Mouse (Mus musculus): Measurements from ENCODE around the gene Mysm1.
A peak's percentile ranks its signal among the peaks of the same experiment; 100 is the strongest.

Gene Mysm1

DNA sequence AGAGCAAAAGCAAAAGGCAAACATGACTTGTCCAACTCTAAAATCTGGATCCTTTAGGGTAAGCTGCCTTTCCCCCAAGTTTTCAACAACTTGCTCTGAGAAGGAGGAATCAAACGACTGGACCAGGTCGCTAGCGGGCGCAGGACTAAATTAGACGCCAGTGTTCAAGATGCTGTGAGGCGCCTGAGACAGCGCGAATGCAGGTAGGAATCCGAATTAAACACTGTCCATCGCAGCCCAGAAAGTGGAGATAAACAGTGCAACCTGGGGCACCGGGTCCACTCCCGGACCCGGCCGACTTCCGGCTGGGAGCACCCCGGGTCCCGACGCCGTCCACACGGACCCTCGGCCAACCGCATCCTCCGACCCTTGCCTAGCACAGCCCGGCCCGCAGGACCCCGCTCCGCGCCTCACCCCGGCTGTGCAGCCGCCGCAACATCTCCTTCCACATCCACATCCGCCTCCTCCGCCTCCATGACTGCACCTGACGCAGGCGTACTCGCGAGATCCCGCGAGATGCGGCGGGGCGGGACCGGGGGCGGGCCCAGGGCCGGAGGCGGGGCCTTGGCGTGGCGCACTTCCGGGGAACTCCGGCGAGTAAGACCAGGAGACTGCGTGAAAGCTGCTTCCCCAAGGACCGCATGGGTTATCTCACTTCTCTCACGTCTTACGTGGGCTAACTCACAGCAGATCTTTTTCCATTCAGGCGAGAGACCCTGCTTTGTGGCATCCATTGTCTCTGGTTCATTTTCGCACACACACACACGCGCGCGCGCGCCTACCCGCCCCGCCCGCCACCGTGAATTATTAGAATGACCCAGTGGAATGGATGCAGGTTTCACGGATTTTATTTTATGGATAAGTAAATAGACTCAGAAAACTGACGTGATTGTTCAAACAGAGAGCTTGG is at the start of gene Mysm1:
Gene Mysm1, minus strand, starts transcription at position 511 of the 910 bp plus-strand sequence.
- DNase-seq (ENCODE audit: low spot score in 2 of 2): peak; percentile 88 to 97

DNA sequence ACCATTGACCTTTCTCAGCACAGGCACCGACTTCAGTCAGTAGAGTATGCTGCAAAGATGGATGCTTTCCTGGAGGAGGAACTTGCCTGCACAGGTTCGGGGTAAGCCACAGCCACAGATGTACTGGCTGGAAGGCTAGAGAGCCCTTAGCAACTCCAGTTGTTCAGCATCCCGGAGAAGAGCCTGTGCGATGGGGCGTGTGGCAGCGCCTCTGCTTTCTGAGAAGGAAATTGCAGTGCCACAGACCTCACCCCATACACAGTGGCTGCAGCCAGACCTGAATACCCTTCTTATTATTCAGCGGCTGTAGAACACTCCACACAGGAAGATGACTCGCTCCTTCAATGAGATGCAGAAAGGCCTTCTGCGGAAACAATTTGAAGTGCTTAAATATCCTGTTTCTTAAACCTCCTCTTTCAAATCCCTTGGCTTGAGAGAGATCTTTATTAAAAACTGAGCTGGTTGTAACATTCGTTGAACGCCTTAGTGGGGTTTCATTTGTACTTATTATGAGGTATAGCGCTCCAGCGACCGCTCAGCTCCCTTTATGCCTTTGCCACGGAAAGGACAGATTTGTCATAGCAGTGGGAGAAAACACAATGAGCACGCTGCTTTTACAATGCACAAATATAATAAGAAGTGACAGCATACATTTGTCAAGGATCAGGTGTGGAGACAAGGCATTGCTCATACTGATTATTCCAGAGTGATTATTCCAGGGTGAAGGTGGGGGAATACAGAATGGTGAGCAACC is 47.1 kb upstream of the Mysm1 start:
- DNase-seq (ENCODE audit: low spot score in 2 of 2): no peak

DNA sequence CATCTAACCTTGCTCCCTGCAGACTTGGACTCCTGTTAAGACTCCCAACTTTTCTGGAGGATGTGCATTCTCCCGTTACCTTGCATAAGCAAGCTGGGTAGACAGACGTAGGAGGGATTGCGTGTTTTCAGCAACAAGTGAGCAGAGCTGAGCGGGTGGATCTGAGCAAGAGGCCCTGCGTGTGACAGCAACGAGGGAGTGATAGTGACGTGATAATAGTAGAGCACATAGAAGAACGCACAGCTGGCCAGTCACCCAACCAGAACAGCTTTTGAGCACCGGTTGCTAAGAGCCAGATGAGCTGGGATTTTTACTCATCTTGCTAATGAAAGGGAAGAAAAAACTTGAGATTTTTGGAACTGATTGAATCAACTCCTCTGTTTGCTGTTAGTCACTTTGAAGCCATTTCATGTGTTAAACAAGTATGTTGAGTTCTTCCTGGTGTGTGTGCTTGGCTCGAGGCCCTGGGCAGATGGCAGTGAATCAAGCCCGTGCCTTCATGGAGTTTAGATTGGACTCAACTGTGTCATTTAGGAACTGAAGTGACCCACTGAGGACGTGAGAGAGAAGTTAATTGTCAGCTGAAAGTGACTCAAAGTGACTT is 44.6 kb upstream of the Mysm1 start:
- DNase-seq (ENCODE audit: low spot score in 2 of 2): no peak

DNA sequence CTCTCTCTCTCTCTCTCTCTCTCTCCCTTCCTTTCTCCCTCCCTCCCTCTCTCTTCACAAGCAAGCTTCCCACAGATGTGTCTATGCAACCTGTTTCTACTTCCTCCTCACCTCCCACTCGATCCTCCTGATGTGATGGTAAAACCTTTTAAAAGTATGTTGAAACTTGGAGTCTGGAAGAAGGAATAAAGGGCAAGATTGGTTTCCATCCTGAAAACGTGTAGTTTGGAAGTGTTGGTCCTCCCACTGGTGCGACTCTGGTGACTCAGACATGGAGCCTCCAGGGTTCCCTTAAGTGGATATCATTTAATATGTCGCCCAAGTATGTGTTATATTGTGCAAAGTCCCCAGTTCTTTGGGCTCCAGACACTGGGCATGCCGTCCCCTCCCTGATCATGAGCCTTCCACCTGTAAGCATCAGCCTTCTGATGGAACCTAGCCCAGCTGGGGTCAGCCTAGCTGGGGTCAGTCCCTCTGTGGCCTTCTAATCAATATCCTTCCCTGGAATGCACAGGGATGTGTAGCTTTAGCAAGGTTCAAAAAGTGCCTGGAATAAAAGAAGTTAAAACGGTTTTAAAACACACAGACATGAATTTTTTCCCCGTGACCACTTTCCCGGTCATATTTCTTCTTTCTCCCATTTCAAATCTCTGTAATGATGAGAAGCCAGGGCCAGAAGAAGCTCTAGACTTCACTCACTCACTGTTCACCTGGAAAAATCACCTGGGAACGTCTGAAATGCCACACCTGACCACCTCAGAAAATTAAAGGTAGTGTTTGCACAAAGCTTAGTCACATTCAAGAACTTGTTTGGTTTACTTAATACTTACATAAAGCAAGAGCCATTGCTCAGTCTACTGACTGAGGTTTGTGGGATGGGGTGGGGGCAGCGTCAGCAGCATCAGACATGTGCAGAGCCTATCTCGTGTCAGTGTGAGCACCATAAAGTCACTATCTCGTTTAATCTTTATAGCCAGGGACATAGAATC is 43.0 kb upstream of the Mysm1 start:
- DNase-seq (ENCODE audit: low spot score in 2 of 2): no peak

DNA sequence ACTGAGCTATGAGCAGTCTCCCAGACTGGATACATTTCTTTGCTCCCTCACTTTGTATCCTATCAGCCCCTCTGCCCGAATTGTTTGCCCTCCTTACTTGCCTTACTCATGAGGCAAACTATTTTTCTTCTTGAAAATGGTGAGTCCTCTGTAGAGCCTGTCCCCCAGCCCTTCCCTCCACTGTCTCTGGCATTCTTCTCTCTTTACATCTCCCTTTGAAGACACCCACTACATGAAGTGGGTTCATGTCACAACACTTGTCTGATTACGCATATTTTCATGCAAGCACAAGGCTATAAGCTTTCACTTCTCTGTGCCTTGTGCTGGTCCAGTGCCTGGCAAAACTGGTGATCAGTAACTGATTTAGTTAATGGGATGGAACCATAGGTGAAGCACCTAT is 41.3 kb upstream of the Mysm1 start:
- no peak for DNase-seq (ENCODE audit: low spot score in 2 of 2)

DNA sequence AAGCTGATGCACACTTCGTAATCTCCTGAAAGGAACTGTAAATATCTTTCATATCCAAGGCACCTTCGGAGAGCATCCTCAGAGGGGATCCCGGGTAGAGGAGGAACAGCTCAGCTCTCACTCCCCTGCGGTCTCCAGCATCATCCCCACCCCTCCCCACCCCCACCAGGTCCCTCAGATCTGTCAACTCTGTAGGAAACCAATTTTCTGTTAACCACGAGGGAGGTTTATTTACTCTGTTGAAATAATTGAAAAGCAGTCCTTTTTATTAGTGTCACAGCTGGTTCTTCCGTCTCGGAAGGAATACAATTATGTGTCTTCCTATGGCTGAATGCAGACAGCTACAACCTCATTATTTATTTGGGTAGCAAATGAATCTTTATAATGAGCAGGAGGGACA is 39.3 kb upstream of the Mysm1 start:
- DNase-seq (ENCODE audit: low spot score in 2 of 2): no peak

DNA sequence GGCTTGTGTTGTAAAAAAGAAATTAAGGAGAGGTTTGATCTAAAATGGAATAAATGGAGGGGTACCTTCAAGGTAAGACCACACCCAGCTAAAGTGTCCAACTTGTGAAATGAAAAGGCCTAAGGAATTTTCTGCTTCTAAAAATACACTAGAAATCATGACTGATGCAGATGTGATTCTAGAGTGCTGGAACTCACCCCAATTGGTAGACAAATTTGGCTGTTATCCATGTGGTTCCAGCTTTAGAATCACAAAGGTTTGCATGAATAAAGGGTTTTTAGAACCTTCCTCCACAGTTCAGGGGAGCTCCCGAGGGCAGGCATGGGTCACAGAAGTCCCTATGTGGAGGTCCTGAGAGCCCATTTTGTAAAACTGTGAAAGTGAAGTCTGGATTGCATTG is 33.8 kb upstream of the Mysm1 start:
- DNase-seq (ENCODE audit: low spot score in 2 of 2): no peak

DNA sequence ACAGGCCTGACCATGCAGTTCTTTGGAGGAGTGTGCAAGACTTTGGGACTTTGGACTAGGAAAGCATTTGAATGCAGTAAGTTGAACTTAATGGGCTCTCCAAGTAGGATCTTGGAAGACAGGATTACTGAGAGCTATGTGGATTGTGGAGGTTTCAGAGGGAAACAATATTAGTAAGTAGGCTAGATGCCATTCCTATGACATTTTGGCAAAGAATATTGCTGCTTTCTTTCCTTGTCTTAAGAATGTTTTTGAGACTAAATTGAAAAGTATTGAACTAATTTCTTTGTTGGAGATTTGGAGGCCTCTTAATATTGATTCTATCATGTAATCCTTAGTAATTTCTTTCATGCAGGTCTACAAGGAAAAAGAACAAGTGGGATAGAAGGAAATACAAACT is 33.4 kb upstream of the Mysm1 start:
- DNase-seq (ENCODE audit: low spot score in 2 of 2): no peak

DNA sequence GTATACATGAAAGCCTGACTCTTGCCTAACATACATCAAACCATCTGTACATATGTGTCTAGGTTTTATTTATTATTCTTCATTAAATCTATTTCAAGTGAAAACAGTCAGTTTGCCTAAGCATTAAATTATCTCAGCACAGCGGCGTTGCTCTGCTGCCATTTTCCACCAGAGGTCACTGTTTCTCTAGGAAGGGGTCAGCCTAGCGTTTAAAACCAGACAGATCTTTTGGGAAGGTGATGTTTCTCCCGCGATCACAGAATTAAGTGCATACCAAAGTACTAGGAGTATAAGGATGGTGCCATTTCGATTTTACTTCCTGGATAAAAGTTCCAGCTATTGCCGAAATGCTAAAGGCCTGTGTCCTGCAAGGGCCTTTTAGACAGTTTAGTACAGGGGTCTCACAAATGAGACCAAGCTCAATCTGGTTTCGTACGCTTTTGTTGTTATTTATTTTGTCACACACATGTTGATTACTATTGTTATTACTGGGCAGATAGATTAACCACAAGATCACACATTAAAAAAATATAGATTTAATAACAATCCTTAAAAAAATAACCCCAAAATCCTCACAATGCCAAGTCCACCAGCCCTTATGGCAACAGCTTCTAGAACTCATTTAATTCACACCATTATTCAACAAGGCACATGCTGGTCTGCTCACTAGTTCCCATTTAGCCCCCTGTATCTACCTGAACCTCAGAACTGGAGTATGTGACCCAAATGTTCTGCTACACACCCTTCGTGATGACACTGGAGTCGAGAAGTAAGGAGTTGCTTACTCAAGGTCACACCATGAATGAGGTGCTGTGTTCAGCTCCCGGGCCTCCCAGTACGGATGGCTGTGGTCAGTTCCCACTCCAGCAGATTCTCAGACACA is 29.5 kb upstream of the Mysm1 start:
- peak; percentile 45 to 78 for DNase-seq (ENCODE audit: low spot score in 2 of 2)

DNA sequence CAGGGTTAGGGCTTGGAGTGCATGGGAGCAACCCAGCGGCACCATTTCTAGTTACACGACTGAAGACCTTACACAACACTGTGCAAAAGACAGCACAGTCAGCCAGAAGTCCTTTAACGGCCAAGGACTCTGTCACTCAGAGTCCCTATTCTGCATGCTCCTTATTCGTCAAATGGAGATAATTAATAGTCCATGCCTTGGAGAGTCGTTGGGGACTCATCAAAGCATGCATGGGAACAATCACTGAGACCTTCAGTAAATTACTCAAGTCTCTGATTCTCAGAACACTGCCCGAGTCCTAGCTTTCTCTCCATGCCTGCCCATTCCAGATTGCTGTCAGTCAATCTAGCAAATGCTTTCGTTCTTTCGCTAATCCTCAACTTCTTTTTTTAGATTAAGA is 28.9 kb upstream of the Mysm1 start:
- DNase-seq (ENCODE audit: low spot score in 2 of 2): no peak

DNA sequence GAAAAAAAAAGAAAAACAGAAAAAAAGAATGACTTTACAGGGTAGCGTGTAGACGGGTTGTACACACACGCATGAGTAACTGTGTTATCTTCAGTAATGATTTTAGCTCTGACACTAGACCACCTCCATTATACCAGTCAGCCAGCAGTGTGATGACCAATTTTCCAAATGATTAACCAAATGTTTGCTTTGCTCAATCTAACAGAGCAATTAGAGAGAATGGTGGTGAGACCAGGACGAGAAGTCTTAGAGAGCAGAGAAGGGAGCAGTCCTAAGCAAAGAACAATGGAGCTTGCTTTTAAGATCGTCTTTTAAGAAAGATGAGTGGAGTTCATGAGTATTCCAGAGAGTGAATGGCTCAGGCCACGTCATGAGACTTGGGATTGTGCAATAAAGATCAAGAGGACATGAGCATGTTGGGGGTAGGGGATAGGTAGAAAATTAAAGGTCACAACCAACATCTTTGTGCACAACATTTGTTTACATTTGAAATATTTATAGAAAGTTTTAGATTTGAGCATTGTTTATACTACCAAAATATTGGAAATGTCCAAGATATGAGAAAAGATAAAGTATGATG is 26.4 kb upstream of the Mysm1 start:
- DNase-seq (ENCODE audit: low spot score in 2 of 2): no peak

DNA sequence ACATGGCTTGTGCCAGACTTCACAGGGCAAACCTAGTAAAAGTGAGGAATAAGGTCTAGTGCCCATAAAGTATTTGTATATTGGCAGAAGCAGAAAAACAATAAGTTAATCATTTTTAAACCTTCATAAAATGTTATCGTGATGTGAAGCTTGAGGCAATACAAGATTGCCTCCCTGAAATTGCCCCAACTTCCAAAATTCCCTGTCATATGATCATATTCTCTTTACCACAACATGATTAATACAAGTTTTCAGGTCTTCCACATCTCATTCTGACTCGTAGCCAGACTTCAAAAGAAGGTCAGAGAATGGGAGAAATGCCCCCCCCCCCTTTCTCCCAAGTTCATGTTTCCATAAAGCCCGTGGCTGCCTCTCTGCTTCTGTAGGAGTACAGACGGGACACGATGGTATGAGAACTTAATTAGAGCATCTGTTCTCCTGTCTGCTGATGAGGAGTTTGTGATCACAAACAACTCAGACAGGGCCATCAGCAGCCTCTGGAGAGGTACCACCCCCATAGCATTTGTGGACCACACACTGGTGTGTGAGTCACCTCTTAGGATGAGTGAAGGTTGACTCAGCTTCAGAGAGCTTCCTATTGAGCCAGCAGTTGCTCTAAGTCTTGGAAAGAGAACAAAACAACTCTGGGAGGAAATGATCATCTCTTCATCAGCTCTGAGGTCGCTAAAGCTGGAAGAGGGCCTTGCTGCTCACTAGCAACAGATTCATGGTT is 22.3 kb upstream of the Mysm1 start:
- no peak for DNase-seq (ENCODE audit: low spot score in 2 of 2)

DNA sequence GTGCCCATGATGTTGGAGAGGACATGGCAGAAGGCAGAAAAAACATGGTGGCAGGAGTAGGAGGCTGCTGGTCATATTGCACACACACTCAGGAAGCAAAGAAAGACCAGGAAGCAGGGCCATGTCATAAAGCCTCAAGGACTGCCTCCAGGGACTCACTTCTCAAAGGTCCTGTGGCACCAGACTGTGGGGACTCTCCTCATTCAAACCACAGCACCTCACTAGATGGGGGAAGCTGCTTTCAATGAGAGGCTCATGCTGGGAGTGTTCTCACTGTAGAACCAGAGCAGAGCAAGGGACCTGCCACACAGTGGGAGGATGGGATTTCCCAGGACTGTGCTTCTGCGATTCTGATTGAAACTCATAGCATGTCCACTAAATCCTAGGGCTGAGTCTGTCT is 21.2 kb upstream of the Mysm1 start:
- DNase-seq (ENCODE audit: low spot score in 2 of 2): no peak

DNA sequence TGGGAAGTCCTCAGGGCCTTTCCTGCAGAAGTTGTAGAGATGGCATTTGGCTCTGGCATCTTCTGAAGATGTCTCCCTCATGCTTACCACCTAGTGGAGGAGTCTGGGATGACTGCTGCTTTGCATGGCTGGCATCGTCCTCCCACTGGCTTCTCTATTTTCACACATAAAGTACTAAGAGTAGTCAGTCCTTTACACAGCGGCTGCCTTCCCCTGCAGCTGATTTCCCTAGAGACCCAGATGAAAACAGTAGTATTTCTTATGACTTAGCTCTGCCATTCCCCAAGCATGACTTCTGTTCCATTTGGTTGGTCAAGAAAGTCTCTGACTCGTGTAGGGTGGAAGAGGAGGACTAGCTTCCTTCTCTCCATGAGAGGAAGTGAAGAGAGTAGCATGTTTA is 20.3 kb upstream of the Mysm1 start:
- DNase-seq (ENCODE audit: low spot score in 2 of 2): no peak

DNA sequence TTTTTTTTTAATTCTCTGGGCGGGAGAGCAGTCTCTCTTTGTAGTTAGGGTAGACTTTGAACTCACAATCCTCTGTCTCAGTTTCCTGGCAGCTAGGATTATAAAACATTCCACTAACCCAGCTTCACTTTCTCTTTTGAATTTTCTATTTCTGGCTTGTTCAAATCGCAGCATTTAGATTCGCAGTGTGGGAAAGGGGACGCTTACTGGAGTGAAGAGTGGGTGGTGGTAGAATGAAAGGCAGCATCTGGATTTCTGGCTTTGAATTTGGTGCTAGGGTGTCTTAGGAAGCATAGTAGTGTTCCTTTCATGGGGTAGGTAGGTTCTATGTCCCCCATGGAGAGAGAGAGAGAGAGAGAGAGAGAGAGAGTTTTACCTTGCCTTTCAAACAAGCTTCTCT is 17.0 kb upstream of the Mysm1 start:
- no peak for DNase-seq (ENCODE audit: low spot score in 2 of 2)

DNA sequence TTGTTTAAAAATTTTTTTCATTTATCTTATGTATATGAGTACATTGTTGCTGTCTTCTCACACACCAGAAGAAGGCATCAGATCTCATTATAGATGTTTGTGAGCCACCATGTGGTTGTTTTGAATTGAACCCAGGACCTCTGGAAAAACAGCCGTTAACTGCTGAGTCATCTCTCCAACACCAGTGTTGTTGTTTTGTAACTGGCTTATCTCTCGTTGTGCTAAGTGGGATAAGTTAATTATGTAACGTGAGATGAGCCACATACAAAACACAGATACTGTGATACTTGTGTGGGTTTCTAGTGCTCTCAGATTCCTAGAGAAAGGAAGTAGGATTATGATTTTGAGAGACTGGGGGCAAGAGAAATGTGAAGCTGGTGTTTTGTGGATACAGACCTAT is 11.3 kb upstream of the Mysm1 start:
- DNase-seq (ENCODE audit: low spot score in 2 of 2): no peak

DNA sequence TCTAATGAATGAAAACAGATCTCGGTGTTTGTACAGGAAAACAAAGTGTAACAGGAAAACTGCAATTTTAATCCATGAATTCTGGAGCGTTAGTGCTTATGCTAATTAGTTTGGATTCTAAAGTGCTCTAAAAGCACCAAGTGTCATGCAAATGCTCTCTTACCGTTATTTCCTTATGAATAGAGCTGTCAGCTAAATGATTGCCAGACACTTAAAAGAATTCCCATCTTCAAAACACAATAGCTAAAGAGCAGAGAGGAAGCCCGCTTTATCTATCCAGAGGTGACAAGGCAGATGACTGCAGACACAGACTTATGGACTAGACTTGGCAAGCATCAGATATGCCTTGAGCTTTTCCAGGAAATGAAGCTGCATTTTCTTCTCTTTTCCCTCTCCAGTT is 8.8 kb upstream of the Mysm1 start:
- no peak for DNase-seq (ENCODE audit: low spot score in 2 of 2)

DNA sequence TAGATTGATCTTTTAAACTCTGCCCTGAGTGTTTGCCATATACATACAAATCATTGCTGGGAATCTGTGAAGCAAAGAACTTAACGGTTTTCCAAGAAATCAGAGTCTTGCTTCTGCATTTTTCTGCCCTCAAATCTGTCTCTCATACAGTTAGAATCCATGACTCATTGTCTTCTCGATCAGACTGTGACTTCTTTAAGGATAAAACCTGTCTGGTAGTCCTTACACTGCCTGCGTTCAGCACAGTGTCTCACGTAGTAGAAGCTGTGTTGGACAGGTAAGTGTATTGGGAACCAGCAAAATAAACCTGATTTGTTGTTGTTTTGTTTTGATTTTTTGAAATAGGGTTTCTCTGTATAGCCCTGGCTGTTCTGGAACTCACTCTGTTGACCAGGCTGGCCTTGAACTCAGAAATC is 608 bp upstream of the Mysm1 start:
- no peak for DNase-seq (ENCODE audit: low spot score in 2 of 2)

DNA sequence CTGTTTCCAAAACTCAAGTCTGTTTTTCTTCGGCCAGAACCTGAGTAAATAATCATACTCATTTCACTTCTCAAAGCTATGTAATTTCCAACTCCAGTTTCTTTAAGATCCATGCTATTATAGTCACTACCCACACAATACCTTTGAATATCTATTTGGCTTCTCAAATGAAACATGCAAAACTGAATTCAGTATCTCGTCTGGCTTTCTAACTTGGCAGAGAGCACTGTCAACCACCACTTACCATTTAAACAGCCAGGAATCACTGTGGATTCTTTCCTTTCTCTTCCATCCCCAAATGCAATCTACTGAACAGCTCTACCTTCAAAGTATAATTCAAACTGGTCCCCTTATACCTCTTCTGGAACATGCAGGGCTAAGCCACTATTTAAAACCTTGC is 5.6 kb downstream of the Mysm1 start:
- DNase-seq (ENCODE audit: low spot score in 2 of 2): no peak

Measured in cerebellum, postnatal 4 days (tissue).